Mouse (Mus musculus): ENCODE measurements at regions not wholly inside any gene's neighbourhood (a gene's known extent, or its start where the extent isn't known, plus 50 kb on each side); places are given as distances from the start of the nearest gene placed in this dataset.
A peak's percentile ranks its signal among the peaks of the same experiment; 100 is the strongest.

DNA sequence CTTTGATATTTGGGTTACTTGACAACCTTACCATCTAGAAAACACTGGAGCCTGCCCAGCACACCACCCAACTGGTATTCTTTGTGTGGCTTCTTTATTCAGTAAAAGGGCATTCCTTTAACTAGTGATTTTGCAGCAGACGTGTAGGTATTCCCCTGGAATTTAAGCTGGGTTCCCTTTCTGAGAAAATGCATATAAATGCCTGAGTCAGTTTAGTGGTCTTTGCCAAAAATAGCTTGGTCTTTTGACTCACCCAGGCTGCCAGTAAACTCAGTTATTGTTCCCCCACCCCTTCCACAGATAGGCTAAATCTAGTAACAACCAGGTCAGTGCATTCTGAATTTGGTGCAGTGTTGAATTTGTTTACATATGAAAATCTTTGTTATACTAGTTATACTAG is 450.6 kb downstream of the Gm7489 start:
- no peak for DNase-seq (ENCODE audit: extremely low read depth, low read depth, low spot score)

- peak; percentile 73 for DNase-seq (ENCODE audit: extremely low read depth, low read depth, low spot score)
Observed at GRCm38 (mm10) chr15:54353753-54354152, 469.0 kb downstream of the Gm7489 start.

GRCm38 (mm10) chr15:54358731-54359130 is 474.0 kb downstream of the Gm7489 start:
- DNase-seq (ENCODE audit: extremely low read depth, low read depth, low spot score) = no peak
